Mouse (Mus musculus) heart, adult 2 months (tissue): Measurements from ENCODE around the gene Phf7.

Source experiments
- CTCF ChIP-seq: fragments of 200-600 bp; IDR thresholded peaks from 2 replicates; pipeline ENCODE4 v1.8.1; 2022; ENCODE audit warnings: antibody characterized with exemption, mild to moderate bottlenecking, moderate library complexity
- POLR2A ChIP-seq: fragments of 200-500 bp; IDR thresholded peaks from 2 replicates; pipeline ENCODE4 v1.6.1; 2011; ENCODE audit warnings: mild to moderate bottlenecking, low read depth, low read length, control low read depth; ENCODE audit not compliant: insufficient read depth

DNA sequence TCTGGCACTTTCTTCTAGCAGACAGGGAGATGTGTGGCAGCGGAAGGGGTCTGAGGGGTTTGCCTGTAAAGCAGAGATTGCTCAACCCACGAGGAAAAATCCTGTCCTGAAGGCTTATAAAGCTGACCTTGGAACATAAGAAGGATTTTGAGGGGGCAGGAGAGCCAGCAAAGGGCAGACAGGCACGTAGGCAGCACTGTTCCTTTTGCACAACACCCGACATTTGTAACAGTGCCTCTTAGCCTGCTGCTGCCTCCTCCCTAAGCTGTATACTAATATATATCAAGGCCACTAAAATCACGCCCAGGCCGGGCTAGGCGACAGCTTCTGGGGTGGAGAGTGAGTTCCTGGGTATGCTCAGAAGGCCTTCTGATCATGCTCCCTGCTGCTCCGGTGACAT is 20.7 kb downstream of the Phf7 start:
- TF ChIP-seq CTCF = no peak
- no peak for TF ChIP-seq POLR2A
